Mouse (Mus musculus): ENCODE data around the gene Hoxc5.
A peak's percentile ranks its signal among the peaks of the same experiment; 100 is the strongest.

The Hoxc5 gene

DNA sequence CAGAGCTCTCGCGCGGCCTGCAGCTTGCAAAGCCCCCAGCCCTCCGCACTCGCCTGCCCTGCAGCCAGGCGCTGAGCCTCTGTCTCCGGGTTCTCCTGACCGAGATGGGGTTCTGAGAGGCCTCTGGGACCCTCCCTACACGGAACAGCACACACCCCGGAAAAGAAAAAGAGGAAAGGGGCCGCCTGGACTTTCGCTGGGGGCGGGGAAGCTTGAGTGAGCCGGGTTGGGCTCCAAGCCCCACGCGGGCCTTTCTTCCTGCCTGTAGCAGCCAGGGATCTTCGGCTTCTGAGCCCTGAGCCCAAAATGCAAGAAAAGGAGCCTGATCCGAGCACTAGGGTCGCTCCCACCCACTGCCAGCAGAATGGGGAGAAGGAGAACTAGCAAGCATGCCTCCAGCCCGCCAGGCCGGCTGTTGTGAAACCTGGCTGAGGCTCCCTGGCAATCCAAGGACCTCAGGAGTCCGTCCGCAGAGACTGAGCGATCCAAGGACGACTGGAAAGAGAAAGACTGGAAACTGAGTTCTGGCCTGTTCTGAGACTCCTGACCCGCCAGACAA lies 44.8 kb downstream of the Hoxc5 start:
- no peak for DNase-seq (ENCODE audit: low spot score in 2 of 2)

DNA sequence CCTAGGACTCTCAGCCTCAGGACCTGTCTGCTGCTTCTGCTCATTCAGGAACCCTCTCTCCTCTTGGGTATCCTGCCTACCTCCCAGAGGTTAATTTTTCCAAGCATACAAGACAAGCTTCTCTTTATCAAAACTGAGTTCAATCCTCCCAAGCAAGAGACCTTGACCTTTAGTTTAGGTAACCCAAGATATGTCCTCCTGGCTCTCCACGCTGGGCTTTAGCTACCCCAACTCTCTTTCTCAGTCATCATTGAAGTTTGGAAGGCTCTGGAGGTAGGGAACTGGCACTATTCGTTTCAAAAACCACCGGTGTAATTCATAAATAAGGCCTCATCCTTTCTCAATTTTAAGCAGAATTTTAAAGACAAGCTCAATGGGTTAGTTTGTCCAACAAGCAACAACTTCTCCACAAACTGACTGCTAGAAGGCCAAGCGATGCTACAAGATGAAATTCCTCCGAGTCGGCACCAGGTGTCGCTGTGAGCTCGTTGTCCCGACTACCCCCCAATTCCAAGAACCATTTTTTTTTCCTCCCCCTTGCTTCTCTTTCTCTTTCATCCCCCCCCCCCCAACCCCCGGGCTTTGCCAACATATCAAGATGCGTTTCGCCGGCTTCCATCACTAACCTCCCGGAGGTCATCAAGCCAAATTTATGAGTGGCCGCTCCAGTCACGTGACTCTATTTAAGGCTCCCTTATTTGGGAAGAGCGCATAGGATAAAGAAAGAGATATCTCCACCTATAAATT lies 46.2 kb downstream of the Hoxc5 start:
- DNase-seq (ENCODE audit: low spot score in 2 of 2) = peak in 1 of 2 experiments; percentile 17

DNA sequence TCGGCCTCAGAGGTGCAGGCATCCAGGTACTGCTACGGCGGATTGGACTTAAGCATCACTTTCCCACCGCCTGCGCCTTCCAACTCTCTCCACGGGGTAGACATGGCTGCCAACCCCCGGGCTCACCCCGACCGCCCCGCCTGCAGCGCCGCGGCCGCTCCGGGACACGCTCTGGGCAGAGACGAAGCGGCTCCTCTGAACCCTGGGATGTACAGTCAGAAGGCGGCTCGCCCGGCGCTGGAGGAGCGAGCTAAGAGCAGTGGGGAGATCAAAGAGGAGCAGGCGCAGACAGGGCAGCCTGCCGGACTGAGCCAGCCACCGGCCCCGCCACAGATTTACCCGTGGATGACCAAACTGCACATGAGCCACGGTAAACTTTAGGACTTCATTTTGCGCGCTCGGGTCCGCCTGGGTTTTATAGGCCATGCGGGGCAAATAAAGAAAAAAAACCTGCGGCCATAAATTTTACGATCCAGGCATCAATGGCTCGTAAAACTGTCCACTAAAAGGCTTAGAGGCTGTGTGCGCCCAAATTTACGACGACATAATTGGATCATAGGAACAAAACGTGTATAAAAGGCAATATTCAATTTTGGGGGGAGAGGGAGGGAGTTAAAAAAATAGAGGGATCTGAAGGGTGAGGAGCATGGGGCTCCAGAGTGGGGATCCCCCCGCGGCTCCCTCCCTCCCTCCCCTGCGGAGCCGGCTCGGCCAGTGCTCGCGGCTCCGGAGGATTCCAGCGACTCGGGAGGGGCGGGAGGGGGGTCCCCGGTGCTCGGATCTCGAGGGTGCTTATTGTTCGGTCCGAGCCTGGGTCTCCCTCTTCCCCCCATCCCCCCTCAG lies 47.1 kb downstream of the Hoxc5 start:
- no peak for DNase-seq (ENCODE audit: low spot score in 2 of 2)

DNA sequence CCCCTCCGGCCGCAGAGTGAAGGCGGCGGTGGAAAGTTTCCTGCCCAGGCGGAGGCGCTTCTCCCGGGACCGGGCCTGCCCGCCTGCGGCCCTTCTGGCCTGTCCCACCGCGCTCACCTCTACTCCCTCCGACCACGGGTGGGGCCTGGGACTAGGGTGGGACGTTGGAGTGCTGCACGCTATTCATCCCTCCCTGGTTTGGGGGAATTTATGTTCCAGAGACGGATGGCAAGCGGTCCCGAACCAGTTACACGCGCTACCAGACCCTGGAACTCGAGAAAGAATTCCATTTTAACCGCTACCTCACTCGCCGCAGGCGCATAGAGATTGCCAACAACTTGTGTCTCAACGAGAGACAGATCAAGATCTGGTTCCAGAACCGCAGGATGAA lies 47.8 kb downstream of the Hoxc5 start:
- no peak for DNase-seq (ENCODE audit: low spot score in 2 of 2)

DNA sequence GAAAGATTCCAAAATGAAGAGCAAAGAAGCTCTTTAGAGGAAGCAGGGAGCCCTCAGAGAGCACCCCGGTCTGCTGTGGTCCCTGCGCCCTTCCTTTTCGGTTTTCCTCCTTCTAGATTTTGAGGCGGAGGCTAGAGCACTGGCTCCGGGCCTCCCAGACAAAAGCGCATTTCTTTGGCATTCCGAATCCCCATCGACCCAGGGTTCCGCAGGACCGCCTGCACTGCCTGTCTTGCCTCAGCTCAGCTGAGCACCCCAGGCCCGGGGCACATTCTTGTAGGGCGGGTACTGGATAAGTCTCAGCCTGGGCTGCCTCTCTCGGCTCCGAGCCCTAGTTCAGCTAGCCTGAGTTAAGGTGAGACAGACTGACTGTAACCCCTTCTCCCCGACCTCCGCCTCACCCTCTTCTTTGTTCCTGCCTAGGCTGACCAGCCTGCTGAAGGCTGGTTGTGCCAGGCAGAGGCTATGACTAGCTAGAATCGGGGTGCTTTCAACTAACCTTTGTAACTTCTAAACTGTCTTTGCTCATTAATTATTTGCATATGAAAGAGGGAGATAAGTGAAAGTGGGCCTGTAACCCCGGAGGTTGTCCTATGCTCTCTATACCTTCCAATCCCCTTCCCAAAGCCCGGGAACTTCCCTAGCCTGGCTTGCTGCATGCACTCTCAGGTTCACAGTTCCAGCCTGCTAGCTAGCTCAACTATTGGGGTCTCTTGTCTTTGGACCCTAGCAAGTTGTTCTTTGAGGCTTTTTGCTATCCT lies 48.3 kb downstream of the Hoxc5 start:
- no peak for DNase-seq (ENCODE audit: low spot score in 2 of 2)

DNA sequence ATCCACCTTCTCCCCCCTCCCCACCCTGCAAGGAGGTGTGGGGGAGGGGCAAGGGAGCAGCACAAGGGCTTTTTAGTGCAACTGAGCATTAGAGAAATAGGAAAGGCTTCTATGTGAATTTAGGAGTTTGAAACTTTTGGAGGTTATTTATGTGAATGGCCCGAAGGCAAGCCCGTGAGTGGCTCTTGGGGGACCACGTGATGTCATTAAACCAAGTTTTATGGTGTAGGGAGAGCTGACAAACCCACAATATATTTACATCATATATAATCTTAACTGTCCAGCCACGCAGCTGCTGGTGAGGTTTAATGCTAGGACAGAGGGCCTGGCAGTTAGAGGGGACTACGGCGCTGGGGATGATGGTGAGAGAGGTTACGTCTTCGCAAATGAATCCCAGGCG lies 51.4 kb downstream of the Hoxc5 start, which contains the start of gene Hoxc4:
Hoxc4 (plus strand) TSS at position 299 of the 400 bp plus-strand sequence.
- DNase-seq (ENCODE audit: low spot score in 2 of 2) = no peak

DNA sequence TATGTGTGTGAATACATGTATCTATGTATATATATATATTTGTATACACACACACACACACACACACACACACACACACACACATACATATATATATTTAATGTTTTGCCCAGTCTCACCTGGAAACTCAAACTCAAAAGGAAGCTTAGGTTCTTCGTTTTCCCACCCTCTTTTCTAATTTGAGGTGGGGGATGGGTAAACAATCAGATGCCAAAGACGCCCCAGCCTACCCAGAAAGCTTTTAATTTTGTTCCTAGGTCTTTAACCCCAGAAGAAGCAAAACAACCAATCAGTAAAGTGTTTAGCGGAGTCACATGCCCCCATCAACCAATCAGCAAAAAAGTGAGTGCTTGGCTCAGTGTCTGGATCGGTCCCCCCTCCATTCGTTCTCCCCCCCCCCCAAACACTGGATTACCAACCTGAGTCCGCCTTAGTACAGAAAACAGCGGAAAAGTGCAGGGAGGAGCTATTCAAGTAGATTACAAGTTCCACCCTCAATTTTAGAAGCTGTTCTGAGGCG lies 53.7 kb downstream of the Hoxc5 start:
- no peak for DNase-seq (ENCODE audit: low spot score in 2 of 2)

DNA sequence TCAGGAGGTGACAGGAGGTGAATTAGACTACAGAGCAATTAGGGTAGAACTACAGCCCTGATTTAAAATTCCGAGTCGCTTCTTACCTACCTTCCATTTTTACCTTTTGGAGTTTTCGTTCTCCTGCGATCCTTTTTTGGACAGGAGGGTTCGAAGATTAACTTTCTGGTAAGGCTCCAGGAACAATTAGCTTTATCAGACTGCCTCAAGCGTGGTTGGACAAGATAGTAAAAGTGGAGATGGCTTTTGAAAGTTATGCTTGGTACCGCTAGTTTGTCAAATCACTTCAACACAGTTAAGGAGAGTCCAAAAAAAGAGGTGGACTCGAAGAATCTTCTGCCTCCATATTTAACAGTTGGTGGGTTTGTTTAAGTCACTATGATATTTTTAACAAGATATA lies 54.3 kb downstream of the Hoxc5 start:
- no peak for DNase-seq (ENCODE audit: low spot score in 2 of 2)

DNA sequence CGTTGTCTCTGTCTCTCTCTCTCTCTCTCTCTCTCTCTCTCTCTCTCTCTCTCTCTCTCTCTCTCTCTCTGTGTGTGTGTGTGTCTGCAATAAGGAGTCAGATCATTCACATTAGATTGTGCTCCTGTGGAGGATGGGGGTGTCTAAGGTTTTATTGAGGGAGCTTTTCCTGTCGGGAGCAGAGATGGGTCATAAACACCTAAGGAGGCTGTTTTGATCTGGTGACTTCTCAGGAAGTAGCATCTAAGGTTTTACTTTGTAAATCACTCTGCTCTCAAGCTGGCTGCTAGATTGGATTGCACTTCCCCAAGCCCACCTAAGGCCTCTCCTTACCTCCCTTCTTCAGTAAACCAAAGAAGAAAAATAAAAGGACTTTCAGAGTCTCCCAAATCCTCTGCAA lies 56.9 kb downstream of the Hoxc5 start:
- DNase-seq (ENCODE audit: low spot score in 2 of 2) = no peak

DNA sequence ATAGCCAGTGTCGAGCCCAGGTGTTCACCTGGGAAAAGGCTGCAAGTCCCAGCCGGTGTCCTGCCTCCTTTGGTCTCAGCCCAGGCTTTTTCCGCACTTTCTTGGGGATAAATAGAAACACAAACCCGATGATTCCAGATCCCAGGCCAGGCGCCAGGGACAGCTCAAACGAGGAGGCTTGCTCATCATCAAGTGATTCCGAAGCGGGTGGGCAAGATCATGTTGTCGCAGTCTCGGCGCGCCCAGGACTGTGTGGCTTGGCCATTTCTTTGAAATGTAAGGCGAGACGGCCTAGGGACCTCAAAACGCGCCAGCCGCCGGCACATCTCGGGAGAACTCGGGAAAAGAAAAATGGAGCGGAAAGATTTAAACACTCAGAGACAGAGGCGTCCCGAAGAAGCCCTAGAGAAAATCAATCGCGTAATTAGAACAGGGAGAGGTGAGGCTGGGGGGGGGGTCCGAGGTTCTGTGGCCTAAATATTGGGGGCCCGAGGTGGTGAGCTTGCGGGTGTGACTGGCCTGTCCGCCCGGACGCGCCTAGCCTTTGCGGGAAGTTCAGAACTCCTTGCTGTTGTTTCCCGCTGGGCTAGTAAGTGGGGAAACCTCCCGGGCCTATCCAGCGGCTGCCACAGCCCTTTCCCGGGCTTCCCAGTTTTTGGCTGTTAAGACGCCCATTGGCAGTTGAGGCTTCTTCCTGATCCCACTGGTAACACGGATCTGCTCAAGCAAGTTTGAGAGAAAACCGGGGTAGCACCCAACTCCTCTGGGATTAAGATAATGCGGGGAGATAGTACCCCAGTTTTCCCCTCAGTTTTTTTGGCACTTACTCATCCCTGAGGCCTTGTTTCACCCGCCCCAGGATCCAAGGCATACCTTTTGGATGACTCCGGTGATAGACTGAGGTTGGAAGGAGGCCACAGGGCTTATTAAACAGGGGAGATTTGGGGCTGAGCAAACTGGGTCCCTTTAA lies 60.3 kb downstream of the Hoxc5 start:
- no peak for DNase-seq (ENCODE audit: low spot score in 2 of 2)

DNA sequence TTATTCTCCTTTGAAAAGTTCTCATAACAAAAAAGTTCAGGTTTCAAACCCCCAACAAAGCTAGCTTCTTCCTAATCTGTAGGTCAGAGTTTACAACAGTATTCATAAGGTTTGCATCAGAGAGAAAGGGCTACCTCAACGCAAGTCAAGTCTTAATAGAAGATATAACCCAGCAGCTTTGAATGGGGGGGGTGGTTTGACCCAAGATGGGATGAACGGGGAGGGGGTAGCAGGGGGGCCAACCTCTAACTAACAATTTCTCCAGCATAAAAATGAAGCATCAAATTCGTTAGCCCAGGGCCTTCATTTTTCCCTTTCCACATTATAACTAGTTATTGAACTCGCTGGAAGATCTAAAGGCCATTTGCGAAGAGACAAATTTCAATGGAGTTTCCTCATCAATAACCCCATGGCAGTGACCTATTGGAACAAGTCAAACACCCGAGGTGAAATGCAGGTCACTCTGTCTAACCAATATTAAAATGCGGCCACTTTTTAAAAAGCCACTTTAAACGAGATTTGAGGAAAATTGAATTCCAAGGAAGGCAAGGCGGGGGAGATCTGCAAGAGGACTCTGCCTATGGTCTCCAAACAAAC lies 61.8 kb downstream of the Hoxc5 start:
- no peak for DNase-seq (ENCODE audit: low spot score in 2 of 2)

DNA sequence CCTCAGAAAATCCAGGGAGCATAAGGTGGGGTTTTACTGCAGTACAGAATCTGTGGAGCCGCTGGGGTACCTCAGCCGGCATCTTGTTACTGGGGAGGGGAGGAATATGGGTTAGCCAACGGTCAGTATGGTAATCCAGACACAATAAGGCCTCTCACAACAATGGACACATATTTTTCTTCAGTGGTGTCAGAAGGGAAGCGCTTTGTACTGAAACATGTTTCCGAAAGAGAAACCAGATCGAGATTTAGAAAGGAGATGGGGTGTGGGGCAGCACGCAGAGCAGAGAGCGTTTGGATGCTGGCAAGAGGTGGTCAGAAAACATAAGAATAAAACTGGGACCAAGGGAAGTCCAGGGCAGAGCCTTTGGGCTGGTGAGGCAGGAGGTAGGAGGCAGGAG lies 62.9 kb downstream of the Hoxc5 start:
- DNase-seq (ENCODE audit: low spot score in 2 of 2) = no peak

DNA sequence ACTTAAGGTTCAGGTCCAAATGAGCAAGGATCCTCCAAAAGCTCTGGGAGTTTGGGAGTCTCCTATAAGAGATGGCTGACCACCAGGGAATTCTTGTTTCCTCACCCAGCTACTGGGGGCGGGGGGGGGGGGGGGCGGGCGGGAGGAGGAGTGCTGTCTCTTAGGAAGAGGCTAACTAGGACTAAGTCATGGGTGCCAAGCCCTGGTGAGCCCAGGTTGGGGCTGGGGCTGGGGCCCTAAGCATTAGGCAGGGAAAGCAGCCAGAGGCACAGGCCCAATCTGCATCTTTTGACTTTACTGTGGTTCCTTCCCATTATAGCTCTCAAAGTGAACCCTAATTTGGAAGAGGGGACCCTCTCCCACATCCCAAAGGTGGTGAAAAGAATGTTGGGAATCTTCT lies 64.9 kb downstream of the Hoxc5 start:
- no peak for DNase-seq (ENCODE audit: low spot score in 2 of 2)

DNA sequence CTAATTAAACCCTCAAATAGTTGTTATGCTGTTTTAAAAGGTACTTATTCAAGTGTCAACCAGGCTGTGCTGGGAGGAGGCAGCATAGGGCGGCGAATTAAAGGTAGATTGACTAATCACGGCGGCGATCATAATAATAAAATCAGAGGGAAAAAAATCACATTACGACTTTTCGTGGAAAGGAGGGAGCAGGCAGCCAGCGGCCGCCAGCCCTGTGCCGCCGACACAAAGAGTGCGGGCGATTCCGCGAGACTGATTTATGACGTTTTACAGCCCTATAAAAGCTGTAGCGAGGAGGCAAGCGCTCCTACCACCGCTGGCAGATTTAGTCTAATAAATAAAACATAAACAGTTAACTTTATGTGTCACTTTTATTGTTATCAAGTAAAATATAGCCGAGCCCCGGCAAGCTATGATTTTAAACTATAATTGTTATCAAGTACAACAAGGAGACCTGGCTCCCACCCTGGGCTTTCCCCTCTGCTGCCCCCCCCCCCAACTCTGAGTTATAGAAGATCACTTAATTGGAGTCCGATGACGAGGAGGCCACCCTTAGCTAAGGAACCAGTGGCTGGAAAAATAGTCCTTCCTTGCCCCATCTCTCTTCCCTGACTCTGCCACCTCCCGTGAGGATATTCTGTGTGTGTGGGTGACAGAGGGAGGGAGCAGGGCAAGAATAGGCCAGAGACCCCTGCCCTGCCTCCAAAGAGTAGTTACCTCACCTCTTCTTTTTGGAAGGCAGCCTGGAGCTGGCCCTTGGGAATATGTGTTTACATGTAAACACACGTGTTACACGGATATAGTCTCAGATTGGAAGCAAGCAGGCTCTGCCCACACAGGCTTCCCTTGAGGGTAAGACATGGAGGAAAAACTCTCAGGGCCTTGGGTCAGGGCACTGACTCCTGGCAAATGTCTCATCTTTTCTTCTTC lies 65.7 kb downstream of the Hoxc5 start:
- no peak for DNase-seq (ENCODE audit: low spot score in 2 of 2)

DNA sequence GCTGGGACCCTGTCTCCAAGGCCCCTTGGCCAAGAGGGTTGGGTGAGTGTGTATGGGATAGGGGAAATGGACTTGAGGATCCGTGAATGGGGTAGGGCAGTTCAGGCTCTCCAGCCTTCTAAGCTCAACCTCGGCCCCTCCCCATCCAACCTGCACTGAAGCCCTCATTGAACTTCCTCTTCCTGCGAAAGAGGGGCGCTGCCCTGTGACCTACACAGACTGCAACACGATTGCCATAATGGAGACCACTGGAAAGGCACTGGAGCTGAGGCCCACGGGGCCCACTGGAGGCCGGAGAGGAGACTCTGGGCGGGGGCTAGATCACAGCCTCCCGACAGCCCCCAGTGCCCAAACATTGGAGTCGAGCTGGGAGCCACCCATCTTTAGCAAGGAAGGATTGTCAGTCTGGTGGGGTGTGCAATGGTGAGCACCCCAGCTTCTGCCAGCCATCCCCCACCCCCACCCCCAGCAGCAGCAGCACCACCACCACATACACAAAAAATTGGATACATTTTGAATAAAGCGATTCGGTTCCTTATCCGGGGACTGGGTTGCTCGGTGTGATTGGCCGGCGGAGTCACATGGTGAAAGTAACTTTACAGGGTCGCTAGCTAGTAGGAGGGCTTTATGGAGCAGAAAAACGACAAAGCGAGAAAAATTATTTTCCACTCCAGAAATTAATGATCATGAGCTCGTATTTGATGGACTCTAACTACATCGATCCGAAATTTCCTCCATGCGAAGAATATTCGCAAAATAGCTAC lies 67.0 kb downstream of the Hoxc5 start:
- DNase-seq (ENCODE audit: low spot score in 2 of 2) = no peak

DNA sequence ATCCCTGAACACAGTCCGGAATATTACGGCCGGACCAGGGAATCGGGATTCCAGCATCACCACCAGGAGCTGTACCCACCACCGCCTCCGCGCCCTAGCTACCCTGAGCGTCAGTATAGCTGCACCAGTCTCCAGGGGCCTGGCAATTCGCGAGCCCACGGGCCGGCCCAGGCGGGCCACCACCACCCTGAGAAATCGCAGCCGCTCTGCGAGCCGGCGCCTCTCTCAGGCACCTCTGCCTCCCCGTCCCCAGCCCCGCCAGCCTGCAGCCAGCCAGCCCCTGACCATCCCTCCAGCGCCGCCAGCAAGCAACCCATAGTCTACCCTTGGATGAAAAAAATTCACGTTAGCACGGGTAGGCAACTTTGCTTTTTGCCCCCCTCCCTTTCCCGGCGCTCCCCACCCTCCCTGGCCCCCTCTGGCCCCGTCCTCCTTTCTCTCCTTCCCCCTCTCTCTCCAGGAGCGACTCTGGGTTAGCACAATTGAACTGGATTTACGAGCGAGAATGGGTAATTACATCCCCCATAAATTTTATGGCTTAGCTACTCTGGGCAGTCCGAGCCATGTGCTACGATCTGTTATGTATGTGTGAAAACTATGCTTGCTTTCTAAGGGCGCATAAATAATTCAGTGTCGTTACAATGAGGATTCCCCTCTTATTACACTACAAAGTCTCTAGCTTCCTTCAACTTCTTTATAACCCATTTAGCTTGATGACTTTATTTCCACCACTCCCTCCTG lies 67.7 kb downstream of the Hoxc5 start:
- DNase-seq (ENCODE audit: low spot score in 2 of 2) = no peak

DNA sequence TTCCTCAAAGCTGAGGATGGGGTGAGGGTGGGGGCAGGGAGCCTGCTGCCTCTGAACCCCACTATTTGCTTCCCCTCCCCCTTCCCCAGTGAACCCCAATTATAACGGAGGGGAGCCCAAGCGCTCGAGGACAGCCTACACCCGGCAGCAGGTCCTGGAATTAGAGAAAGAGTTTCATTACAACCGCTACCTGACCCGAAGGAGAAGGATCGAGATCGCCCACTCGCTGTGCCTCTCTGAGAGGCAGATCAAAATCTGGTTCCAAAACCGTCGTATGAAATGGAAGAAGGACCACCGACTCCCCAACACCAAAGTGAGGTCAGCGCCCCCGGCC lies 68.3 kb downstream of the Hoxc5 start:
- no peak for DNase-seq (ENCODE audit: low spot score in 2 of 2)

DNA sequence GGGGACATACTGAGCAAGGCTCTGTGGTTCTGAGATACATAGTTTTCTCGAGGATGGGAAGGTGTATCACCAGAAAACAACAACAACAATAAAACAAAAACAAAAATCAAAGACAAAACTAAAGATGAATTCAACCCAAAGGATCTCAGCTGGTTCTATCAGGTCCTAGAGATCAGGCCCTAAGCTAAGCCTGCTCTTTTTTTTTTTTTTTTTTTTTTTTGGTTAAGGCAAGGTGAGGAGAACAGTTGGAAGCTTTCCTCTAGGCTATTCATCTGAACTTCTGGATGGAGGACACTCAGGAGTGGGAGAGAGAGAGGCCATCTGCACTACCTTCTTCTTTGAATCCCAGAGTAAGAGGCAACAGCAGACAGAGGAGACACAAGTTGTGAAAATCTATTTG lies 70.3 kb downstream of the Hoxc5 start:
- no peak for DNase-seq (ENCODE audit: low spot score in 2 of 2)

Data from thymus, postnatal 10 days (tissue).